Mouse (Mus musculus) embryonic facial prominence, embryonic 11.5 days (tissue): ENCODE results near the gene Kcnh2. TPM values are rescaled to one million over a fixed set of nuclear protein-coding genes. Genes with fewer than 3 reads are reported as not detected.

Source experiments
- ATAC-seq: fragments of 200-750 bp; cut with Nextera tagmentation; replicated peaks from 2 replicates; pipeline ENCODE4 v1.8.0; 2017; ENCODE audit warnings: low read depth; ENCODE audit not compliant: insufficient number of reproducible peaks, low FRiP score, low TSS enrichment
- DNase-seq: peaks from one replicate; pipeline ENCODE4 v3.0.0-alpha.2; 2015; ENCODE audit warnings: low spot score
- H3K27ac ChIP-seq: fragments of 300-500 bp; sonication (generic); replicated peaks from 2 replicates; pipeline ENCODE4 v1.5.1; 2014; ENCODE audit warnings: mild to moderate bottlenecking, low read depth, low read length, control low read depth
- H3K27me3 ChIP-seq: fragments of 300-500 bp; sonication (generic); 2 replicates; pipeline ENCODE4 v1.6.1; 2014; ENCODE audit warnings: mild to moderate bottlenecking, low read length, moderate library complexity, mixed read lengths; ENCODE audit not compliant: control insufficient read depth, insufficient read depth
- H3K36me3 ChIP-seq: fragments of 300-500 bp; sonication (generic); replicated peaks from 2 replicates; pipeline ENCODE4 v1.6.1; 2014; ENCODE audit warnings: low read depth, mild to moderate bottlenecking, low read length, moderate library complexity, mixed read lengths; ENCODE audit not compliant: control insufficient read depth, insufficient read depth
- H3K4me1 ChIP-seq: fragments of 300-500 bp; sonication (generic); 2 replicates; pipeline ENCODE4 v1.6.1; 2014; ENCODE audit warnings: low read length, mixed read lengths; ENCODE audit not compliant: control insufficient read depth, insufficient read depth
- H3K4me2 ChIP-seq: fragments of 300-500 bp; sonication (generic); 2 replicates; pipeline ENCODE4 v1.6.1; 2014; ENCODE audit warnings: low read depth, mild to moderate bottlenecking, control low read depth, low read length, moderate library complexity
- H3K4me3 ChIP-seq: fragments of 300-500 bp; sonication (generic); 2 replicates; pipeline ENCODE4 v1.5.1; 2014; ENCODE audit warnings: low read depth, low read length, control low read depth
- H3K9ac ChIP-seq: fragments of 300-500 bp; sonication (generic); replicated peaks from 2 replicates; pipeline ENCODE4 v1.6.1; 2014; ENCODE audit warnings: mild to moderate bottlenecking, control low read depth, low read length
- H3K9me3 ChIP-seq: fragments of 300-500 bp; sonication (generic); replicated peaks from 2 replicates; pipeline ENCODE4 v1.6.1; 2016; ENCODE audit warnings: mild to moderate bottlenecking, low read length, inconsistent platforms, mixed read lengths; ENCODE audit not compliant: control insufficient read depth
- WGBS: fragments of 180-500 bp; shearing (Covaris S2); extraction: QIAGEN DNeasy Blood & Tissue Kit; methylation state at CpG from one replicate; pipeline ENCODE4 v1.1.7; 2014; 5-methylcytosine and 5-hydroxymethylcytosine counted together
- polyA plus RNA-seq: library from polyadenylated mRNA; unstranded; fragments of >200 nt; fragmentation: Nextera tagmentation; extraction: Ambion mirVana; gene quantifications from 2 replicates; pipeline ENCODE4 v1.2.1, GENCODE M21; 2014

Kcnh2 gene
- polyA plus RNA-seq, 1 experiment from 2014 or later, result 4.2 TPM

DNA sequence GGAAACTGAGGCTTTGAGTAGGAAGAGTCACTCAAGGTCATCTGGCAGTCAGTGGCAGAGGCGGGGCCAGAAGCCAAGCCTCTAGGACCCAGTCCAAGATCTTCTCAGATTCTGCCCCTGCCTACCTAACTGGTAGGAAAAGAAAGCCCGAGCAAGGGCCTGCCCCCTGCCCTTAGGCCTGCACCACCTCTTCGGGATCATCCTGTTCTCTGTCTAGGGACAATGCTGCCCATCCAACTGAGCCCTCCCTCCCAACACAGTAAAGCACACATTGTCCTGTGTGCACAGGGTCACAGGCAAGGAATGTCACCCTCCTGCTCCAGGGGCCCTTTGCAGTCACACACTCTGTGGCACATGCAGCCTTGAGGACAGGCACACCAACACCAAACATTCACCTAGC, 1.3 kb downstream of the Kcnh2 start:
- H3K9ac ChIP-seq, result no peak overlapping the region
- 40% methylated on average over 3 of the region's 3 CpGs for WGBS
- H3K4me2 ChIP-seq, result 0 out of 2 replicates have a peak overlapping the region, but pooled peaks have one; percentile 98
- peaks cover 43% of the 10 kb centered on the region for H3K27me3 ChIP-seq
- no peak overlapping the region for H3K27ac ChIP-seq
- H3K9me3 ChIP-seq, result no peaks in the 10 kb centered on the region
- ATAC-seq (no peak), DNase-seq (no peak)
- H3K4me3 ChIP-seq, result no peak overlapping the region
- no peaks in the 10 kb centered on the region for H3K36me3 ChIP-seq
- peaks cover 9% of the 10 kb centered on the region for H3K4me1 ChIP-seq

GRCm38 (mm10) chr5:24348546-24348945, 2.9 kb downstream of the Kcnh2 start:
- Histone ChIP-seq H3K4me3 (peak overlapping the region; percentile 36), H3K9ac (peak overlapping the region; percentile 32), H3K4me1 (peaks cover 16% of the 10 kb centered on the region), H3K27me3 (peaks cover 41% of the 10 kb centered on the region), H3K27ac (no peak overlapping the region), H3K9me3 (no peaks in the 10 kb centered on the region), H3K36me3 (no peaks in the 10 kb centered on the region), H3K4me2 (peak overlapping the region; percentile 93)
- under 1% methylated on average over 27 of the region's 30 CpGs for WGBS
- ATAC-seq (no peak), DNase-seq (peak; percentile 8)

- under 1% methylated on average over 41 of the region's 41 CpGs for WGBS
- H3K36me3 ChIP-seq, result no peaks in the 10 kb centered on the region
- peak overlapping the region; percentile 36 for H3K4me3 ChIP-seq
- ATAC-seq (peak; percentile 35; the same call in 1 of the 2 replicates), DNase-seq (peak; percentile 82)
- peak overlapping the region; percentile 32 for H3K9ac ChIP-seq
- no peak overlapping the region for H3K27ac ChIP-seq
- no peaks in the 10 kb centered on the region for H3K9me3 ChIP-seq
- H3K4me1 ChIP-seq, result peaks cover 17% of the 10 kb centered on the region
- peak overlapping the region; percentile 93 for H3K4me2 ChIP-seq
- peaks cover 41% of the 10 kb centered on the region for H3K27me3 ChIP-seq
Measured at GRCm38 (mm10) chr5:24348128-24348527, 3.3 kb downstream of the Kcnh2 start.

DNA sequence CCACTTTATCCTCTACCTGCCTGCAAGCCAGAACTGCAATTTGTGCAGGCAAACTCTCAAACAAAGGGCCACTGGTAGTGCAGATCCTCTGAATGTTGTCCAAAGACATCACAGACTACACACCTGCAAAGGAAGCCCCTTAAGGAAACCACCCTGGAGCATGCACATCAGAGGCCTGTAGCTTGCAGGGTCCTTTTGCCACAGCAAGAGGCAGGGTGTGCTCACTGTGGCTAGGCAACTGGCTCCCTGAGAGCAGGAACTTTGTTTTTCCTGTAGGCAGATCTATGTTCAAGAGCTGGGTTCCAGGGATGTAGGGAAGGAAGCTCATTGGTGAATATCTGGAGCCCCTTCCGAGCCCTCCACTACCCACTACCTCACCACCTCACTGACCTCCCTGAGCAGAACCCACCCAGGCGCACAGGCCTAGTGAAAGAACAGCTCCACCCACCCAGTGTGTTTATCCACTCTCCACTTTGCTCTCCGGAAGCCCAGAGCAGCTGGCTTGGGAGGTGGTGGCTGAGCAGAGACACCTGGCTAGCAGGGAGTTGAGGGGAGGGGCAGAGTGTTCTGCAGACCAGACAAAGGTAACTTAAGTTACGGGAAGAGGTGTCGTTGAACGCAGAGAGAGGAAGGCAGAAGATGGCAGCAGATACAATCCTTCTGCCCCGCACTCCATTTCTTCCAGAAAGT, 4.1 kb downstream of the Kcnh2 start:
- Histone ChIP-seq H3K36me3 (no peaks in the 10 kb centered on the region), H3K27me3 (peaks cover 39% of the 10 kb centered on the region), H3K4me3 (peak overlapping the region; percentile 36), H3K9me3 (no peaks in the 10 kb centered on the region), H3K4me1 (peaks cover 14% of the 10 kb centered on the region), H3K27ac (no peak overlapping the region), H3K9ac (no peak overlapping the region), H3K4me2 (peak overlapping the region; percentile 93)
- 48% methylated on average over 7 of the region's 7 CpGs for WGBS
- DNase-seq (no peak), ATAC-seq (no peak)

GRCm38 (mm10) chr5:24346313-24346712, 5.1 kb downstream of the Kcnh2 start:
- Histone ChIP-seq H3K27me3 (peaks cover 36% of the 10 kb centered on the region), H3K4me1 (peaks cover 12% of the 10 kb centered on the region), H3K9me3 (no peaks in the 10 kb centered on the region), H3K27ac (no peak overlapping the region), H3K9ac (no peak overlapping the region), H3K4me2 (no peak overlapping the region), H3K4me3 (no peak overlapping the region), H3K36me3 (no peaks in the 10 kb centered on the region)
- 83% methylated on average over 7 of the region's 7 CpGs for WGBS
- DNase-seq, result no peak
- no peak for ATAC-seq

DNA sequence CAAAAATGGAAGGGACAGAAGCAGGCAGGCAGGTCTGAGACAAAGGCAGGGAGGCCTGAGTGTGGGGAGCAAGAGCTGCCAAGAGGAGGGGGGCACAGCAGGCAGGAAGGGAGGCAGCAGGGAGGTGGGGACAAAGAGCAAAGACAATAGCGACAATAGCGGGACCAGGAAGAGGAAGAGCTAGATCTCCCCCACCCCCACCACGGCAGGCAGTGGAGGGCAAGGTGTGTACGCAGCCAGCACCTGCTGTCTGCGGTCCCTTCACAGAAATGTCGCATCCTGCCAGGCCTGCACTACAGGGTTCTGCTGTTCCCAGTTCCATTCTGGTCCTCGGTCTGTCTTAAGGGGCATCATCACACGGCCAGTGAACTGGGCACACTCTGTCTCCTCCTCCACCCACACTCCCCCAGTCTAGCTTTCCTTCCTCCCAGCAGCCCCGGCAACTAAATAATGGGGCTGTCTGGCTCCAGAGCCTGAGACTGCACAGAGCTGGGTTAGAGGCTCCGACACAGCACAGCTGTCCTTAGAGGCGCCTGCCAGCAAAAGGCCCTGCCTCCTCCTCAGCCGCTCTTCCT, 6.8 kb downstream of the Kcnh2 start:
- no peak overlapping the region for H3K4me2 ChIP-seq
- H3K36me3 ChIP-seq, result no peaks in the 10 kb centered on the region
- H3K4me1 ChIP-seq, result peaks cover 12% of the 10 kb centered on the region
- H3K9ac ChIP-seq, result 0 out of 2 replicates have a peak overlapping the region, but pooled peaks have one; percentile 27
- ATAC-seq (0 out of 2 replicates have a peak, but pooled peaks have one; percentile 14), DNase-seq (no peak)
- H3K27ac ChIP-seq, result peak overlapping the region; percentile 71
- no peaks in the 10 kb centered on the region for H3K9me3 ChIP-seq
- WGBS, result 16% methylated on average over 12 of the region's 12 CpGs
- peaks cover 19% of the 10 kb centered on the region for H3K27me3 ChIP-seq
- no peak overlapping the region for H3K4me3 ChIP-seq

- ATAC-seq, result peak; percentile 47; the same call in 1 of the 2 replicates
- no peak overlapping the region for H3K4me2 ChIP-seq
- no peak overlapping the region for H3K4me3 ChIP-seq
- H3K9ac ChIP-seq, result 0 out of 2 replicates have a peak overlapping the region, but pooled peaks have one; percentile 27
- DNase-seq, result peak; percentile 67
- 10% methylated on average over 2 of the region's 2 CpGs for WGBS
- H3K27ac ChIP-seq, result peak overlapping the region; percentile 71
- no peaks in the 10 kb centered on the region for H3K9me3 ChIP-seq
- no peaks in the 10 kb centered on the region for H3K36me3 ChIP-seq
- peaks cover 14% of the 10 kb centered on the region for H3K27me3 ChIP-seq
- peaks cover 12% of the 10 kb centered on the region for H3K4me1 ChIP-seq
Measured at GRCm38 (mm10) chr5:24343977-24344436, 7.4 kb downstream of the Kcnh2 start.

DNA sequence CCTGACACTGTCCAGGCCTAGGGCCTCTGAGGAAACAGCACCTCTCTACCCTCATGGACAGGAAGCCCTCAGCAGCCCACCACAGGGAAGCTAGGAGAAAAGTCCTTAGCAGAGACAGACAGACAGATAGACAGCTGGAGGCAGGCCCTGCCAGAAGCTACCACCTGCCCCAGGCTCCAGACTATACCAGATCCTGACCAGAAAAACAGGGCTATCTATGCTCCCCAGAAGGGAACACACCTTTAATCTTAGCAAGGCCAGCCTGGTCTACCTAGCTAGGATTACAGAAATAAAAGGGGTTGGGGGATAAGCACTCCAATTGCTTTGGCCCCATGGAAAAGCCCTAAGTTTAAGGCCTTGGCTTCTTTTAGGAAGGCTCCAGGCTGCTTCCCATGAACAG, 8.0 kb downstream of the Kcnh2 start:
- H3K4me3 ChIP-seq, result no peak overlapping the region
- no peaks in the 10 kb centered on the region for H3K36me3 ChIP-seq
- H3K9me3 ChIP-seq, result no peaks in the 10 kb centered on the region
- no peak overlapping the region for H3K4me2 ChIP-seq
- ATAC-seq (no peak), DNase-seq (no peak)
- H3K27ac ChIP-seq, result no peak overlapping the region
- peaks cover 7% of the 10 kb centered on the region for H3K4me1 ChIP-seq
- peaks cover 8% of the 10 kb centered on the region for H3K27me3 ChIP-seq
- no peak overlapping the region for H3K9ac ChIP-seq
